Mouse (Mus musculus) kidney, adult 2 months (tissue): ENCODE results near the gene Stac2.

Source experiments
- CTCF ChIP-seq: fragments of 200-500 bp; conservative IDR thresholded peaks from 2 replicates; pipeline ENCODE4 v1.5.1; 2011; ENCODE audit warnings: low read depth, mild to moderate bottlenecking, control low read depth, low read length, moderate library complexity, mixed read lengths; ENCODE audit not compliant: insufficient read depth, insufficient read length
- POLR2A ChIP-seq: fragments of 200-500 bp; IDR thresholded peaks from one replicate; pipeline ENCODE4 v1.6.1; 2011; ENCODE audit warnings: low read depth, low read length, control low read depth

- TF ChIP-seq POLR2A (no peak), CTCF (no peak)
These were observed 3.4 kb downstream of the Stac2 start for GRCm38 (mm10) chr11:98049672-98050519.
